Mouse (Mus musculus): Measurements from ENCODE around the gene Slc17a5.
A peak's percentile ranks its signal among the peaks of the same experiment; 100 is the strongest.
"Not testable (repeated sequence)": the region's sequence is repeated elsewhere in the genome, so short reads cannot be mapped to it uniquely, and the experiment has no call there.

The Slc17a5 gene

DNA sequence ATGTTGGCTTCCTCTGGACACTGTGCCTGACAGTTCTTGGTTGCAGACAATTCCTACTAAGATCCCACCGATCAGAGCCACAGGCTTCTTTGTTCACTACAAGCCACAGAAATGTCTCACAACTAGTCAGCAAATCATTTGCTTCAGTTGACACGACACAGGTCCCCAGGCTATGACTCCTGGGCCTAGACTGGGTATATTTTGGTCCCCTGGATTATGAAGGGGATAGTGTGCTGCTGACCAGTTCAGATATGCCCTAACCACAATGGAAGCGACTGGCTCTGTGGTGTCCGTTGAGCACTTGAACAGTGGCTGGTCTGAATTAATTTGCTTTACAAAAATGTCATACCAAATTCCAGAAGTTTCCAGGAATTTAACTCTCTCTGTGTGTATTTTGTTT is 73.2 kb downstream of the Slc17a5 start:
- no peak for DNase-seq

GRCm38 (mm10) chr9:78513776-78514500 is 73.9 kb downstream of the Slc17a5 start:
- DNase-seq: no peak

DNA sequence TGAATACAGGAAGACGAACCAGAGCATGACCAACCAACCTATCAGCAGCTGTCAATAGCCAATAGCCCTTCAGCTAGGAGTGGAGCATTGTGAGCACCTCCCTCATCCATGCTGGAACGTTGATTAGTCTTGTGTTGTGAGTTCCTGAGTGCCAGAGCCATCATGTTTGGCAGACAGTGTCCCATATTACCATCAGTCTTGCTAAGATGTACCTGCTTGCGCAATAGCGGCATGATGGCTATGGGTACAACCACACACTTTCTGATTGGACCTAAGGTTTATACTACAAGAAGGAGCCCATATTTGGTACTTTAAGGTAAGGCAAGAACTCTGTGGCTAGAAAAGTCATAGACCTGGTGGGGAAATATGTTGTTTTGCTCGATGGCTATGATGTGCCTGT is 76.1 kb downstream of the Slc17a5 start:
- no peak for DNase-seq

DNA sequence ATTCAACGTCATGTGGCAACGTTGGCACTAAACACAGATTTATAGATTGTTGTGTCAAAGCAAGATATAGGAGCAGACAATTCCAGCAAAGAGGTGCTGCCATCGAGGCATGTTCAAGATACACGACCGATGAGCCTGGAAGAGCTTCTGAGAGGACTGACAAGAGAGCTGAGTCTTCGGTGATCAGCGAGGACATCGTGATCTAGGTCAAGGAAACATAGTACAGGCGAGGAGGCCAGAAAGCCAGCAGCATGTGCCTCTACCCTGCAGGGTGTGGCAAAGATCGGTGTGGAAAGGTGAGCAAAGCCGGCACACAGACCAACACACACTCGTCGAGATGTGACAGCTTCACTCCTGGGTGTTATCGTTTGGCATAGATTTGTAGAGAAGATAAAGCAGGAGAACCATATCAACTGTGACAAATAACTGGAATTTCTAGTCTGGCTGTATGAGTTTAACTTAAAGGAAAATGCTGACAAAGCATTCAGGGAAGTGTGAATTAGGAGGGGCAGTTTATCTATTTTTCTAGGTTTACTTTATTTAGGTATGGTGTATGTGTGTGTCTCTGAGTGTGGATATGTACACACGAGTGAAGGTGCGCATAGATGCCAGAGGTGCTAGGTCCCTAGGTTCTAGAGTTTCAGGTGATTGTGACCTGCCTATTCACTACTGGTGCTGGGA is 79.6 kb downstream of the Slc17a5 start:
- no peak for DNase-seq

GRCm38 (mm10) chr9:78506722-78507077 is 81.1 kb downstream of the Slc17a5 start:
- DNase-seq: no peak

- DNase-seq: no peak
These were observed 81.7 kb downstream of the Slc17a5 start for GRCm38 (mm10) chr9:78506002-78506721.

DNA sequence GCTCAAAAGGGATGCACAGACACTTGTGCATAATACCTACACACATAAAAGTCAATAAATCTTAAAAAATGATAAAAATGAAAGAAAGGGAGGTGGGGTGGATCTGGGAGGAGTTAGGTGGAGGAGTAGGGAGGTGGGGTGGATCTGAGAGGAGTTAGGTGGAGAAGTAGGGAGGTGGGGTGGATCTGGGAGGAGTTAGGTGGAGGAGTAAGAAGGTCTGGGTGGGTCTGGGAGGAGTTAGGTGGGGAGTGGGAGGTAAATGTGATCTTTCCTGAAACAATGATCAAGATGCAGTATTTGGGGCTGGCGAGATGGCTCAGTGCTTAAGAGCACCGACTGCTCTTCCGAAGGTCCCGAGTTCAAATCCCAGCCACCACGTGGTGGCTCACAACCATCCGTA is 82.6 kb downstream of the Slc17a5 start:
- no peak for DNase-seq

- DNase-seq: no peak
These were observed 83.2 kb downstream of the Slc17a5 start for GRCm38 (mm10) chr9:78504679-78505078.

- DNase-seq: no peak
These were observed 83.7 kb downstream of the Slc17a5 start for GRCm38 (mm10) chr9:78504133-78504532.

DNA sequence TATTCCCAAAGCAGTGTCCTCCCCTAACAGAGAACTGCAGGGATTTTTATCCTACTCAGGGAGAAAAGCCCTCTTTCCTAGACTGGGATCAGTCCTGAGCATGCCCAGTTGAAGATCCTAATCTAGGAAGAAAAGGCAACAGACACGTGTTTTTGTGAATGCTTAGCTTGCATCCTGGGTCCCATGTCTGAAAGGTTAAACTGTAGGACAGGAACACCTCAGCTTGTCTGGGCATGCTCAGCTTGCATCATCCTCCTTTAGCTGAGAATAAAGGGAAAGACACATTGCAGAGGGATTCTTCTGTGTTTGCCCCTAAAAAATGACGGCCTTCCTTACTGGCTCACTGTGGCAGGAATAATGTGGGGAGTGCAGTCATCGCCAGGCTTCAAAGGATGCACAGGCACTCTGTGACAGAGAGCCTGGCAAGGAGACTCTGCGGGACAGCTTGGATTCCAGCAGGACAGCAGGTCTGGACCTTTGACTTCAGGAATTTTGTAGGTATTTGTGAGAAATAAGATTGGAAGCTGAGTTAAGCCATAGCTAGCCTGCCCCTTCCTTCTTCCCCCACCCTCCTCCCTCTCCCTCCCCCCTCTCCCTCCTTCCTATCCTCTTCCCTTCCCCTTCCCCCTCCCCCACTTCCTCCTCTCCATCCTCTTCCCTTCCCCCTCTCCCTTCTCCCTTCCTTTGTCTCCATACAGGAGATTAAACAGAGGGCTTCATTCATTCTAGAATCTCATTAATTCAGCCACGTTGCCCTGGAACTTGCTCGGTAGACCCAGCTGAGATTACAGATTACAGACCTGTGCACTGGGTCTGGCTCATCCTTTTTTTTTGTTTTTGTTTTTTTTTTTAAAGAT is 84.4 kb downstream of the Slc17a5 start:
- DNase-seq: no peak

DNA sequence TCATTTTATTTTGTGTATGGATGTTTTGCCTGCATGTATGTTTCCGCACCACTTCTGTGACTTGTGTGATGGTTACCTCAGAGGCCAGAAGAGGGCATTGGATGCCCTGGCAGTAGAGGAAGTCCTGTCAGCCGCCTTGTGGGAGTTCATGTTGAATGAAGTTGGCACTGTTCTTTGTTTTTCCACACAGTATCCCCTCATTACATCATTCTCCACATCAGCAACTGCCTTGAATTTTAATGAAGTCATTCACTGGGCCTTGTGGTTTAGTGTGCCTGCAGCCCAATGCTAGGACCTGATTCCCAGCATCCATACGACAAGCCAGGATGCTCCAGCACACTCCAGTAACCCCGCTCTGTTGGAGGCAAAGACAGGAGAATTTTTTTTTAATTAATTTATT is 86.6 kb downstream of the Slc17a5 start:
- no peak for DNase-seq

DNA sequence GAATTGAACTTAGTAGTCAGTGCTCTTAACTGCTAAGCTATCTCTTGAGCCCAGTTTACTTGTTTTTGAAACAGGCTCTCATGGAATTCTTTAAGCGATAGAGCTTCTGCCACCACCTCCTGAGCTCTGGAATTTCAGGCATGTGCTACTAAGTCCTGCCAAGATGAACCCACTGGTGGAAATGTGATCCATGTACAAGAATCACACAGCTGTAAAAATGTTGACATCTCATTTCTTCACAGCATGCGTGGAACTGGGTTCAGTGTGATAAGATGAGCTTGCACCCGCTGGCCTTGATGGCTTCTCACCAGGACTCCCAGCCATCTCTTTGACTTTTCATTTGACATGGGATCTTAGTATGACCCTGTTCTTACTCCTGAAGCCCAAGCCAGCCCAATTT is 87.5 kb downstream of the Slc17a5 start:
- DNase-seq: no peak

- no peak for DNase-seq
These were observed 94.7 kb downstream of the Slc17a5 start for GRCm38 (mm10) chr9:78493171-78493570.

DNA sequence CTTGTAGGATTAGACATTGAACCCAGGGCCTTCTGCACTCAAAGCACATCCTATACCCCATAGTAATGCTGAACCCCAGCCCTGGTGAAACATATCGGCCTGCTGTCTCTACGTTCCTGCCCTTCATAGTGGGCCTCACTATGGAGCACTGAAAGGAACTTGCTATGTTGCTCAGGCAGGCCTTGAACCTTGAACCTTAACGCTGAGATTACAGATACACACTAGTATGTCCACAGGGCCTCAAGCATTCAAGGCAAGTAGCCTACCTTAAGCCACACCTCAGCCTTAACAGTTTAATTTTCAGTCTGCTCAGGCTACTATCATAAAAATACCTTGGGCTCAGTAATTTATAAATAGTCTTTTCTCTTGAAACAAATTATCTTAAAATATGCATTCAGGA is 95.6 kb downstream of the Slc17a5 start:
- no peak for DNase-seq

DNA sequence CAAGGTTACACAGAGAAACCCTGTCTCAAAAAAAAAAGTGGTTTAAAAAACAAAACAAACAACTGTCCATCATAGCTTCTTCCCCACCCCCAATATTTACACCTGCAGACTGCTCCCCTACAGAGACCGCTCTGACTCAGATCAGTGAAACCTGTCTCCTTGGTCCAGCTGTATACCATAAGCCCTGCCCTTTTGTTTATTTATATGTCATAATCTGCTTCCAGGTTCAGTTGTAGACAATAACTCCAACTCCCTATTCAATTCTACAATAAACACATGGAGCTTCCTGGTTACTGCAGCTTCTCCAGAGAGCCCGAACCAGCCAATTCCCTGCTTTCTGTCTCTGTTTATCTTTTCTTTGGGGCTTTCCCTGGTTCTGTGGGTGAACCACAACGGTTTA is 96.7 kb downstream of the Slc17a5 start:
- DNase-seq: peak; percentile 20

- DNase-seq: peak; percentile 77
These were observed 98.9 kb downstream of the Slc17a5 start, which contains the start of gene Eef1a1 for GRCm38 (mm10) chr9:78488890-78489420. Eef1a1 (minus strand) TSS chr9:78489151.

DNA sequence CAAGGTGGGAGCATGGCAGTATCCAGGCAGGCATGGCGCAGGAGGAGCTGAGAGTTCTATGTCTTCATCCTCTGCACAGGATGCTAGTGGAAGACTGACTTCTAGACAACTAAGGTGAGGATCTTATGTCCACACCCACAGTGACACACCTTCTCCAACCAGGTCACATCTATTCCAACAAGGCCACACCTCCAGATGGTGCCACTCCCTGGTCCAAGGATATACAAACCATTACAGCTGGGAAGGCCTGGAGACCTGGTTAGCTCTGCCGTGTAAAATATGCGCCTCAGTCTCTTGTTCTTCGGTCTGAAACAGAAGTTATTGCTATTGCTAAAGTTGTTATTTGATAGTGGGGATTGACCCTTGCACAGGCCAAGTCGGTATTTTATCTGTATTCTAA is 99.8 kb downstream of the Slc17a5 start:
- DNase-seq: not testable (repeated sequence)
